Mouse (Mus musculus) lung, postnatal 36 days (tissue): ENCODE measurements around the gene Qsox1.

Experiments
- DNase-seq: peaks from one replicate; pipeline ENCODE4 v3.0.0; 2022; ENCODE audit warnings: mixed read lengths

The Qsox1 gene

GRCm38 (mm10) chr1:155798000-155798399, 14.7 kb downstream of the Qsox1 start:
- no peak for DNase-seq

- DNase-seq, result no peak
Observed at GRCm38 (mm10) chr1:155797425-155797824, 15.3 kb downstream of the Qsox1 start.

- DNase-seq, result no peak
Observed at GRCm38 (mm10) chr1:155796757-155797405, 15.8 kb downstream of the Qsox1 start.

GRCm38 (mm10) chr1:155795791-155796233, 16.9 kb downstream of the Qsox1 start:
- DNase-seq, result peak; percentile 72

GRCm38 (mm10) chr1:155794855-155795254, 17.8 kb downstream of the Qsox1 start:
- no peak for DNase-seq

GRCm38 (mm10) chr1:155791919-155792318, 20.8 kb downstream of the Qsox1 start:
- DNase-seq, result no peak

- DNase-seq, result no peak
Observed at GRCm38 (mm10) chr1:155790111-155790974, 22.3 kb downstream of the Qsox1 start.

- DNase-seq, result no peak
Observed at GRCm38 (mm10) chr1:155785886-155786285, 26.8 kb downstream of the Qsox1 start.

- DNase-seq, result peak; percentile 66
Observed at GRCm38 (mm10) chr1:155784343-155785205, 28.1 kb downstream of the Qsox1 start.

GRCm38 (mm10) chr1:155782382-155782781, 30.3 kb downstream of the Qsox1 start:
- DNase-seq, result no peak

- DNase-seq, result no peak
Observed at GRCm38 (mm10) chr1:155777641-155778625, 34.8 kb downstream of the Qsox1 start.

- no peak for DNase-seq
Observed at GRCm38 (mm10) chr1:155759167-155759566, 53.5 kb downstream of the Qsox1 start.

GRCm38 (mm10) chr1:155758711-155759110, 54.0 kb downstream of the Qsox1 start:
- DNase-seq, result no peak

- DNase-seq, result no peak
Observed at GRCm38 (mm10) chr1:155757621-155758020, 55.1 kb downstream of the Qsox1 start.

GRCm38 (mm10) chr1:155753411-155753810, 59.3 kb downstream of the Qsox1 start:
- DNase-seq, result no peak

GRCm38 (mm10) chr1:155751484-155752255, 61.0 kb downstream of the Qsox1 start, which contains the start of gene Lhx4:
TSS of gene Lhx4 (minus strand) at chr1:155751684.
- no peak for DNase-seq

GRCm38 (mm10) chr1:155750517-155751178, 62.0 kb downstream of the Qsox1 start:
- DNase-seq, result no peak

- DNase-seq, result no peak
Observed at GRCm38 (mm10) chr1:155747911-155748310, 64.8 kb downstream of the Qsox1 start.

- DNase-seq, result no peak
Observed at GRCm38 (mm10) chr1:155747011-155747410, 65.7 kb downstream of the Qsox1 start.
